Mouse (Mus musculus): ENCODE measurements at regions not wholly inside any gene's neighbourhood (a gene's known extent, or its start where the extent isn't known, plus 50 kb on each side); places are given as distances from the start of the nearest gene placed in this dataset.
"Not testable (repeated sequence)": the region's sequence is repeated elsewhere in the genome, so short reads cannot be mapped to it uniquely, and the experiment has no call there.

GRCm38 (mm10) chr19:27694478-27694877, 264.9 kb upstream of the Pum3 start:
- no peak for DNase-seq

DNA sequence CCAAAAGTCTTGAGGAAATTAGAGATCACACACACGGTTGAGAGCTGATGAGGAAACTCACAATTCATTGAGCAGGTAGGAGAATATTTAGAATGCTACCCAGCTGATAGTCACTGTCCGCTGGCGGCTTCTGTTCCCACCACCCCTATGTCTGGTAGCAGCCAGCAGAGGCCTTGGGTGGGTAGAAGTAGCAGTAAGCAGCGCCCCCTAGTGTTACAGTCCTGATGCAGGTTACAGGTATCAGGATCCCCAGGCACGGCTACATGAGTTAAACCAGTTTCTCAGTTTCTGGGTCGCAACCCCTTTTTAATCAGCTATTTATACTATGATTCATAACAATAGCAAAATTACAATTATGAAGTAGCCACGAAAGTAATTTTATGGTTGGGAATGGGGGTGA, 264.1 kb upstream of the Pum3 start:
- no peak for DNase-seq

DNA sequence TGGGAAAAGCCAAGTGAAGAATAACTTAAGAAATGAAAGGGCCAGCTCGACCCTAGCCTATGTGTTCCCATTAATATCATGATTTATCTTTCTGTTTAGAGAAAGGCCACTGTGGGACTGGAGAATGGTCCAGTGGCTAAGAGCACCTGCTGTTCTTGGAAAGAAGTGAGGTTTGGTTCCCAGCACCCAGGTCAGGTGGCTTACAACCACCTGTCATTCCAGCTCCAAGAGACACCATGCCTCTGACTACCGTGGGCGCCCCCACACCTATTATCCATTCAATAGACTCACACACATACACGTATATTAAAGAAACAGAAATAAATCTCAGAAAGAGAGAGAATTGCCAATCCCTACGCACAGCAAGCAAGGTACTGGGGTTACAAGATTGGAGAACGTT, 263.3 kb upstream of the Pum3 start:
- no peak for DNase-seq

DNA sequence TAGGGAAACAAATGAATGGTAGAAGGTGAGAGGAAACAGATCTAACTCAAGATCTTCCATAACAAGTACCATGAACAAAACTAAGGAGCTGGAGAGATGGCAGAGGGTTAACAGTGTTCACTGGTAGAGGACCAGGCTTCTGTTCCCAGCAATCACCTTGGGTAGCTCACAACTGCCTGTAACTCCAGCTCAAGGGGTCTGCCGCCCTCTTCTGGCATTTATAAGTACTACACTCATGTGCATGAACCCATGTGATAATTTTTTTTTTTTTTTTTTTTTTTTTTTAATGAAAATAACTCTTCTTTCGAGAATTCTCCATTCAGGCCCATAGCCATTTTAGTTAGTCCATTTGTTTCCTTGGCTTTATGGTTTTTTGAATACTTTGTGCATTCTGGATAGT, 253.8 kb upstream of the Pum3 start:
- DNase-seq = no peak

GRCm38 (mm10) chr19:27679427-27679826, 249.8 kb upstream of the Pum3 start:
- DNase-seq = no peak

- no peak for DNase-seq
Observed at GRCm38 (mm10) chr19:27672679-27673190, 243.1 kb upstream of the Pum3 start.

DNA sequence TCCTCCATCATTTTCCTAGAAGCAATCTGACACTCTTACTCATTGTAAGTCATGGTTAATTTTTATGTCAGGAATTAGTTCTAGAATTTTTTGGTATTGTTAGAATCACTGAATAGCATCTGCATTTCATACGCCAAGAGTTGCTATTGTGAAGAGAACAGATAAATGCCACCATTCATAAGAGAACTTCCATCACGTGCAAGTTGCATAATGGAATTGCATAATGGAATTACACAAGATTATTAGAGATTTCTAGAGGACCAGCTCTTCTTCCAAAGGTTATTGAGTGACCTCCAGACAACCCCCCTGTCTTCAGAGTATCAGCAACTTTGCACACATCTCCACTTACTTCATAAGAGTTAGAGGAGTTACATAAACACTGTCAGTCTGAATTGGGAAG, 233.7 kb upstream of the Pum3 start:
- DNase-seq = no peak

DNA sequence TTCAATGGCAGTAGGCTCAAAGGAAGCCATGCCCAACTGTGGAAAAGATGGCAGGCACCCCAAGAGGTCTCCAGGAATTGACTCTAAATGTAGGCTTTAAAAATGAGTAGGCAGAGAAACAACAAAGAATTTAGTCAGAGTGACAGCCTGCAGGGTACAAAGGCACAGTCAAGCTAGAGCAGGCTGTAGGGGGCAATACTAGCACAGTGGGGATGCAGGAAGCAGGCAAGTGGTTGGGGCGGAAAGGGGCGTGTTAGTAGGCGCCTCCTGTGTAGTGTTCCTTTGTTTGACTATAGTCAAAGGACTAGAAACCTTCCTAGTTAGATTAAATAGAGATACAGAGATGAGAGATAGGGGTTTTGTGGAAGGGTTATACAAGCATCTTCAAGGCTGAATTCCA, 211.4 kb upstream of the Pum3 start:
- no peak for DNase-seq

- no peak for DNase-seq
Observed at GRCm38 (mm10) chr19:27633105-27633504, 203.5 kb upstream of the Pum3 start.

DNA sequence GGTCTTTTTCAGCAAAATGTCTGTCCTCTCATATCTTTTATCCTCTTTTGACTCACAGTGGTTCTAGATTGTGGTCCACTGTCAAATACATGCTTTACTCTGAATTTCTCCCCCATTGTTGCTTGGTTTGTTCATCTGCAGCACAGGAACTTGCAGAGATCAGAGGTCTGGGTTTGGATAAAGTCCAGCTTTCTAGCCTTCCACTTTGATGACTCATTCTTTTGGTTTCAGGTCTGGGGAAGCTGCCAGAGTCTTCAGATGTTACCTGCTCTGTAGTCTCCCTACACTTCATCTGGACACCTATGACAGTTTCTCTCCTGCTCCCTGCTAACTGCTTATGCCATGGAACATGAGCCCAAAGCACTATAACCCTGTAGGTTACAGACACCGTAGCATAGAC, 198.0 kb upstream of the Pum3 start:
- no peak for DNase-seq

GRCm38 (mm10) chr19:27617522-27617921, 187.9 kb upstream of the Pum3 start:
- DNase-seq = no peak

DNA sequence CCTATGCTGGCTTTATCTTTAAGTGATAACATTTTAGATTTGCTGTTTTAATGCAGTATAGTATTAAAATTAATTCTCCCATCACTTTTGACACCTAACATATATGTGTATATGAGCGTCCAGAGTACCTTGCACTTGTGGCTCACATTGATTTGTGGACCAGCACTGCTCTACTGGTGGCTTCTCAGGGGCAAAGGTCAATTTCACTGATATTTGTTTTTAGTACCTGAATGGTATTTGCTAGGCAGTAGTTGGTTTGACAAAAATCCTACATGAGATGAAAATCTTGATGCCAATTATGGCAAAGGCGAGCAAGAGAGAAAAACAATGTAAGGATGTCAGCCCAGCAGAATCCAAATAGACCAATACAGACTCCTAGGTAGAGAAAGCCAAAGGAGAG, 177.3 kb upstream of the Pum3 start:
- no peak for DNase-seq

GRCm38 (mm10) chr19:27603296-27603695, 173.7 kb upstream of the Pum3 start:
- no peak for DNase-seq

- no peak for DNase-seq
Observed at GRCm38 (mm10) chr19:27601551-27601950, 171.9 kb upstream of the Pum3 start.

GRCm38 (mm10) chr19:27600386-27600785, 170.8 kb upstream of the Pum3 start:
- not testable (repeated sequence) for DNase-seq

GRCm38 (mm10) chr19:27599639-27600308, 170.1 kb upstream of the Pum3 start:
- no peak for DNase-seq

DNA sequence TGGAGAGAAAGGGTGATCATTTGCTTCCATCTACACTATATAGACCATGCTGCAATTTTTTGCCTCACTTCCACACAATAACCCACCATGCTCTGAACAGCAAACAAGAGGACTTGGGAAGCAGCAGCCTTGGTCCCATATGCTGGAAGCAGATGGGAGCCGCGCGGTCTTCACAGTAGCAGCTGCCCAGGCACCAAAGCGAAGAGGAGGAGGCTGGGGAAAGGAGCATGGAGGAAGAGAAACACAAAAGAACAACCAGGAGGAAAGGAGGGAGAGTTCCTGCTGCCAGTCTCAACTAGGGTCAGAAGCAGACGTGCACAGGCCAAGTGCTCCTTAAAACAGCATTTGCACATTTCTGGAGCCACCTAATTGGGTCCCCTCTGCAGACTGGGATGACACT, 168.7 kb upstream of the Pum3 start:
- no peak for DNase-seq

DNA sequence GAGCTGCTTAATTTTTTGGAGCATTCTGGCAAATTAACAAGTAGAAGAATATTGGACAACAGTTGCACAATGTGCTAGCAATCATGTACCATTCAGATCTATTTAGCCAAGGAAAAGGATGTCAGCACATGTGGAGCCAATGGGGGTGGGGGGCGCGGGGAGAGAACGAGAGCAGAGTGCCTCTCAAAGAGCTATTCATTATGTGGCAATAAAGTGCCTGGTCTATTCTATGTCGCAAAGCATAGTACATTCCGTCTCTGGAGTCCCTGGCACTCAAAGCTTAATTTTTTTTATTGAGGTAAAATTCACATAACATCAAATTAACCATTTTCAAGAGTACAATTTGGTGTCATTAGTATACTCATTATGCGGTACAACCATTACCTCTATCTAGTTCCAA, 155.9 kb upstream of the Pum3 start:
- no peak for DNase-seq

- no peak for DNase-seq
Observed at GRCm38 (mm10) chr19:27582111-27582500, 152.5 kb upstream of the Pum3 start.

GRCm38 (mm10) chr19:27581362-27582110, 151.9 kb upstream of the Pum3 start:
- no peak for DNase-seq

DNA sequence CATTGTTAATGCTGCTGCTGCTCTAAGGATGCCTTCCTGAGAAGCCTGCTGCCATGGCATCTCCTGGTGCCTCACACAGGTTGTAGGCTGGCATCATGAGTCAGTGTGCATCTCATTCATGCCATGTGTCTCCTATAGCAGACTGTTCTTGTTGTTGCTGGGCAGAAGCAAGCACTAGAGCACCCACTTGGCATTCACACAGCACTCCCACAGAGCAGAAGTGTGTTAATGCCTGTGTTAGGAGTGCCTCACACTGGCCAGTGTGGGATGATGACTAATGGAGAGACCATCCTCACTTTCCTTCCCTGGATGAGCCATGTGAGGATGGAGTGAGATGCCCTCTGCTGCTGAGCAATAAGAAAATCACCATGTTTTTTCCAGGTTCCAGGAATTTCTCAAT, 146.9 kb upstream of the Pum3 start:
- DNase-seq = no peak

- DNase-seq = no peak
Observed at GRCm38 (mm10) chr19:27566929-27567328, 137.3 kb upstream of the Pum3 start.

DNA sequence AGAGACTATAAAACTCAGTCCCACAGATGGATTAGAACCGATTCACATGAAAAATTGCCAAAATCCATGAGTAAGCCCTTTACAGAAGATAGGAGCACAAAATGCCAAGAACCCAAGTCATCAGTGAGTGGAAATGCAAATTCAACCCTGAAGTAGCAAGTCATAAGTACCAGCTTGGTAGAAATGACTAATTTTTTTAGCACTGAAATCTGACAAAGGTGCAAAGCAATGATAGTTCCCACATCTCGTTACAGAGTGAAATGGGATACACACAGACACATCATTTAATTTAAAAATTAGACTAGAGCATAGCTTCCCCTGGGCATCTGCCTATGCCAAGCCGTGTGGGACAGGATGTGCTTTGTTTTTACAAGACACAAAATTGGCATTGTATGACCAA, 136.4 kb upstream of the Pum3 start:
- DNase-seq = no peak

DNA sequence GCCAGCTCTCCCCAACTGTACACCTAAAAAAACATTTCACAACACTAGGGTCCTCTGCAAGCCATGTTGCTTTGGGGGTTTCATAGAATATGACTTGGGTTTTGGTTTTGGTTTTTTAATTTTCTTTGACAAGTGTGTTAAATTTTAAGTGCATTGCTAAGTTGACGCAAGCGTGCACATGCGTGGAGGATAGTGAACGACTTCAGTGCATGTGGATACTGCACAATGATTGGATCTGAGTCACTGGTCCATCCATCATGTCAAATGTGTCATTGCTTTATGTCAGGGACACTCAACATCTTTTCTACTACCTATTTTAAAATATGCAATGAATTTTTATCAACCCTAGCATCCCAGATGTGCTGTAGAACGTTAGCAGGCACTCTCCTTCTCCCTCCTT, 134.5 kb upstream of the Pum3 start:
- DNase-seq = no peak
